Mouse (Mus musculus) lung, embryonic 15.5 days (tissue): ENCODE data around the gene Dst. TPM values are rescaled to one million over a fixed set of nuclear protein-coding genes. Genes with fewer than 3 reads are reported as not detected.
A peak's percentile ranks its signal among the peaks of the same experiment; 100 is the strongest.

Experiments
- ATAC-seq: fragments of 200-750 bp; cut with Nextera tagmentation; 2 replicates; pipeline ENCODE4 v1.8.0; 2017; ENCODE audit warnings: moderate number of reproducible peaks, borderline replicate concordance; ENCODE audit not compliant: low FRiP score, low TSS enrichment; ENCODE audit errors: extremely low read depth
- H3K27ac ChIP-seq: fragments of 300-500 bp; sonication (generic); 2 replicates; pipeline ENCODE4 v1.5.1; 2015; ENCODE audit warnings: moderate library complexity, mild to moderate bottlenecking, inconsistent platforms
- H3K27me3 ChIP-seq: fragments of 300-500 bp; sonication (generic); 2 replicates; pipeline ENCODE4 v1.6.1; 2015; ENCODE audit warnings: inconsistent platforms
- H3K36me3 ChIP-seq: fragments of 300-500 bp; sonication (generic); 2 replicates; pipeline ENCODE4 v1.6.1; 2015; ENCODE audit warnings: inconsistent platforms
- H3K4me1 ChIP-seq: fragments of 300-500 bp; sonication (generic); 2 replicates; pipeline ENCODE4 v1.6.1; 2015; ENCODE audit warnings: inconsistent platforms
- H3K4me2 ChIP-seq: fragments of 300-500 bp; sonication (generic); 2 replicates; pipeline ENCODE4 v1.6.1; 2015; ENCODE audit warnings: inconsistent platforms, mild to moderate bottlenecking, moderate library complexity
- H3K4me3 ChIP-seq: fragments of 300-500 bp; sonication (generic); 2 replicates; pipeline ENCODE4 v1.5.1; 2015; ENCODE audit warnings: mild to moderate bottlenecking, inconsistent platforms
- H3K9ac ChIP-seq: fragments of 300-500 bp; sonication (generic); 2 replicates; pipeline ENCODE4 v1.6.1; 2015; ENCODE audit warnings: inconsistent platforms
- H3K9me3 ChIP-seq: fragments of 300-500 bp; sonication (generic); 2 replicates; pipeline ENCODE4 v1.6.1; 2016; ENCODE audit warnings: inconsistent platforms
- WGBS: fragments of 180-500 bp; shearing (Covaris S2); methylation state at CpG from one replicate; pipeline ENCODE4 v1.1.7; 2015; 5-methylcytosine and 5-hydroxymethylcytosine counted together
- polyA plus RNA-seq: library from polyadenylated mRNA; unstranded; fragments of >200 nt; fragmentation: Nextera tagmentation; extraction: Ambion mirVana; gene quantifications from 2 replicates; pipeline ENCODE4 v1.2.1, GENCODE M21; 2015

Gene Dst
- polyA plus RNA-seq, 1 experiment from 2014 or later: 15.2 TPM

GRCm38 (mm10) chr1:34036111-34036510 is 128.1 kb downstream of the Dst start:
- H3K4me1 ChIP-seq: peaks cover 10% of the 10 kb centered on the region
- no peaks in the 10 kb centered on the region for H3K9me3 ChIP-seq
- H3K4me3 ChIP-seq: no peak overlapping the region
- no peaks in the 10 kb centered on the region for H3K36me3 ChIP-seq
- H3K27ac ChIP-seq: no peak overlapping the region
- H3K4me2 ChIP-seq: no peak overlapping the region
- no peak overlapping the region for H3K9ac ChIP-seq
- WGBS: 49% methylated on average over 12 of the region's 12 CpGs
- no peak for ATAC-seq
- H3K27me3 ChIP-seq: no peaks in the 10 kb centered on the region

- WGBS: 94% methylated on average over 7 of the region's 7 CpGs
- H3K27me3 ChIP-seq: no peaks in the 10 kb centered on the region
- no peaks in the 10 kb centered on the region for H3K36me3 ChIP-seq
- no peak overlapping the region for H3K4me2 ChIP-seq
- H3K27ac ChIP-seq: no peak overlapping the region
- ATAC-seq: no peak
- peaks cover 13% of the 10 kb centered on the region for H3K4me1 ChIP-seq
- H3K9me3 ChIP-seq: no peaks in the 10 kb centered on the region
- no peak overlapping the region for H3K4me3 ChIP-seq
- no peak overlapping the region for H3K9ac ChIP-seq
These were observed 130.5 kb downstream of the Dst start for GRCm38 (mm10) chr1:34038571-34038970.

- WGBS: 62% methylated on average over 3 of the region's 3 CpGs
- H3K4me2 ChIP-seq: no peak overlapping the region
- no peak for ATAC-seq
- peaks cover 13% of the 10 kb centered on the region for H3K4me1 ChIP-seq
- no peaks in the 10 kb centered on the region for H3K9me3 ChIP-seq
- H3K4me3 ChIP-seq: no peak overlapping the region
- no peak overlapping the region for H3K9ac ChIP-seq
- no peaks in the 10 kb centered on the region for H3K36me3 ChIP-seq
- H3K27ac ChIP-seq: no peak overlapping the region
- H3K27me3 ChIP-seq: no peaks in the 10 kb centered on the region
These were observed 132.0 kb downstream of the Dst start for GRCm38 (mm10) chr1:34040049-34040448.

GRCm38 (mm10) chr1:34040901-34041721 is 133.1 kb downstream of the Dst start:
- Histone ChIP-seq H3K4me1 (peaks cover 9% of the 10 kb centered on the region; the same call in 1 of the 2 replicates), H3K9ac (no peak overlapping the region), H3K27me3 (no peaks in the 10 kb centered on the region), H3K27ac (no peak overlapping the region), H3K9me3 (no peaks in the 10 kb centered on the region), H3K4me3 (no peak overlapping the region), H3K36me3 (no peaks in the 10 kb centered on the region), H3K4me2 (no peak overlapping the region)
- ATAC-seq: peak; percentile 46; the same call in 1 of the 2 replicates
- WGBS: 27% methylated on average over 8 of the region's 8 CpGs

GRCm38 (mm10) chr1:34042299-34042698 is 134.3 kb downstream of the Dst start:
- Histone ChIP-seq H3K27me3 (no peaks in the 10 kb centered on the region), H3K27ac (no peak overlapping the region), H3K4me3 (no peak overlapping the region), H3K9ac (no peak overlapping the region), H3K9me3 (no peaks in the 10 kb centered on the region), H3K36me3 (no peaks in the 10 kb centered on the region), H3K4me1 (peaks cover 9% of the 10 kb centered on the region; the same call in 1 of the 2 replicates), H3K4me2 (no peak overlapping the region)
- 55% methylated on average over 3 of the region's 3 CpGs for WGBS
- no peak for ATAC-seq

- H3K36me3 ChIP-seq: no peaks in the 10 kb centered on the region
- no peak overlapping the region for H3K4me3 ChIP-seq
- no peak overlapping the region for H3K4me2 ChIP-seq
- 63% methylated on average over 8 of the region's 8 CpGs for WGBS
- H3K9me3 ChIP-seq: no peaks in the 10 kb centered on the region
- H3K27ac ChIP-seq: no peak overlapping the region
- no peaks in the 10 kb centered on the region for H3K27me3 ChIP-seq
- H3K9ac ChIP-seq: no peak overlapping the region
- no peak for ATAC-seq
- H3K4me1 ChIP-seq: peaks cover 9% of the 10 kb centered on the region; the same call in 1 of the 2 replicates
These were observed 135.3 kb downstream of the Dst start for GRCm38 (mm10) chr1:34043327-34043726.

- 84% methylated on average over 7 of the region's 7 CpGs for WGBS
These were observed 136.0 kb downstream of the Dst start for GRCm38 (mm10) chr1:34043836-34044550.

GRCm38 (mm10) chr1:34044675-34045074 is 136.7 kb downstream of the Dst start:
- 32% methylated on average over 3 of the region's 3 CpGs for WGBS
- H3K9me3 ChIP-seq: no peaks in the 10 kb centered on the region

More at GRCm38 (mm10) chr1:34043836-34044550, 136.0 kb downstream of the Dst start:
- no peak overlapping the region for H3K9ac ChIP-seq
- H3K4me3 ChIP-seq: no peak overlapping the region
- no peak overlapping the region for H3K27ac ChIP-seq
- no peak overlapping the region for H3K4me2 ChIP-seq
- ATAC-seq: no peak
- no peaks in the 10 kb centered on the region for H3K27me3 ChIP-seq
- no peaks in the 10 kb centered on the region for H3K9me3 ChIP-seq
- peaks cover 9% of the 10 kb centered on the region; the same call in 1 of the 2 replicates for H3K4me1 ChIP-seq
- no peaks in the 10 kb centered on the region for H3K36me3 ChIP-seq

GRCm38 (mm10) chr1:34047285-34047684 is 139.3 kb downstream of the Dst start:
- Histone ChIP-seq H3K4me1 (peaks cover 3% of the 10 kb centered on the region; the same call in 1 of the 2 replicates), H3K4me3 (no peak overlapping the region), H3K36me3 (no peaks in the 10 kb centered on the region), H3K27ac (no peak overlapping the region), H3K9ac (no peak overlapping the region), H3K4me2 (no peak overlapping the region), H3K27me3 (no peaks in the 10 kb centered on the region), H3K9me3 (no peaks in the 10 kb centered on the region)
- 63% methylated on average over 3 of the region's 3 CpGs for WGBS
- no peak for ATAC-seq

More at GRCm38 (mm10) chr1:34044675-34045074, 136.7 kb downstream of the Dst start:
- Histone ChIP-seq H3K9ac (no peak overlapping the region), H3K4me2 (no peak overlapping the region), H3K27me3 (no peaks in the 10 kb centered on the region), H3K4me3 (no peak overlapping the region), H3K27ac (no peak overlapping the region), H3K4me1 (peaks cover 9% of the 10 kb centered on the region; the same call in 1 of the 2 replicates), H3K36me3 (no peaks in the 10 kb centered on the region)
- ATAC-seq: no peak

GRCm38 (mm10) chr1:34051251-34051650 is 143.2 kb downstream of the Dst start:
- H3K9ac ChIP-seq: no peak overlapping the region
- H3K4me1 ChIP-seq: no peaks in the 10 kb centered on the region; the same call in 1 of the 2 replicates
- no peaks in the 10 kb centered on the region for H3K27me3 ChIP-seq
- WGBS: 93% methylated on average over 3 of the region's 3 CpGs
- no peak overlapping the region for H3K4me3 ChIP-seq
- no peaks in the 10 kb centered on the region for H3K9me3 ChIP-seq
- no peak for ATAC-seq
- no peaks in the 10 kb centered on the region for H3K36me3 ChIP-seq
- no peak overlapping the region for H3K27ac ChIP-seq
- no peak overlapping the region for H3K4me2 ChIP-seq

GRCm38 (mm10) chr1:34052422-34052821 is 144.4 kb downstream of the Dst start:
- Histone ChIP-seq H3K9ac (no peak overlapping the region), H3K9me3 (no peaks in the 10 kb centered on the region), H3K36me3 (no peaks in the 10 kb centered on the region), H3K4me2 (no peak overlapping the region), H3K4me1 (no peaks in the 10 kb centered on the region), H3K27ac (no peak overlapping the region), H3K27me3 (no peaks in the 10 kb centered on the region), H3K4me3 (no peak overlapping the region)
- 81% methylated on average over 5 of the region's 5 CpGs for WGBS
- no peak for ATAC-seq

- Histone ChIP-seq H3K4me2 (no peak overlapping the region), H3K9ac (no peak overlapping the region), H3K4me3 (no peak overlapping the region), H3K9me3 (no peaks in the 10 kb centered on the region), H3K27me3 (no peaks in the 10 kb centered on the region), H3K27ac (no peak overlapping the region), H3K4me1 (no peaks in the 10 kb centered on the region), H3K36me3 (no peaks in the 10 kb centered on the region)
- no peak for ATAC-seq
- 79% methylated on average over 10 of the region's 10 CpGs for WGBS
These were observed 146.9 kb downstream of the Dst start for GRCm38 (mm10) chr1:34054970-34055369.
